Mouse (Mus musculus) liver, embryonic 12.5 days (tissue): ENCODE data around the gene Adam11. TPM values are rescaled to one million over a fixed set of nuclear protein-coding genes. Genes with fewer than 3 reads are reported as not detected.

Experiments used
- ATAC-seq: fragments of 200-750 bp; cut with Nextera tagmentation; 2 replicates; pipeline ENCODE4 v1.8.0; 2017; ENCODE audit warnings: moderate number of reproducible peaks, mild to moderate bottlenecking, moderate library complexity
- H3K27ac ChIP-seq: fragments of 300-500 bp; sonication (generic); 2 replicates; pipeline ENCODE4 v1.5.1; 2016; ENCODE audit warnings: mild to moderate bottlenecking
- H3K27me3 ChIP-seq: fragments of 300-500 bp; sonication (generic); replicated peaks from 2 replicates; pipeline ENCODE4 v1.6.1; 2016; ENCODE audit warnings: mild to moderate bottlenecking, moderate library complexity
- H3K36me3 ChIP-seq: fragments of 300-500 bp; sonication (generic); 2 replicates; pipeline ENCODE4 v1.6.1; 2016; ENCODE audit warnings: mild to moderate bottlenecking, moderate library complexity
- H3K4me1 ChIP-seq: fragments of 300-500 bp; sonication (generic); 2 replicates; pipeline ENCODE4 v1.6.1; 2016
- H3K4me2 ChIP-seq: fragments of 300-500 bp; sonication (generic); 2 replicates; pipeline ENCODE4 v1.6.1; 2016; ENCODE audit warnings: mild to moderate bottlenecking, moderate library complexity
- H3K4me3 ChIP-seq: fragments of 300-500 bp; sonication (generic); 2 replicates; pipeline ENCODE4 v1.5.1; 2016; ENCODE audit warnings: mild to moderate bottlenecking, moderate library complexity
- H3K9ac ChIP-seq: fragments of 300-500 bp; sonication (generic); 2 replicates; pipeline ENCODE4 v1.6.1; 2016; ENCODE audit warnings: mild to moderate bottlenecking, moderate library complexity
- H3K9me3 ChIP-seq: fragments of 300-500 bp; sonication (generic); replicated peaks from 2 replicates; pipeline ENCODE4 v1.6.1; 2016; ENCODE audit warnings: mild to moderate bottlenecking, moderate library complexity
- WGBS: fragments of 180-500 bp; shearing (Covaris S2); methylation state at CpG from one replicate; pipeline ENCODE4 v1.1.7; 2016; ENCODE audit not compliant: insufficient replicate concordance; 5-methylcytosine and 5-hydroxymethylcytosine counted together
- polyA plus RNA-seq: library from polyadenylated mRNA; unstranded; fragments of >200 nt; fragmentation: Nextera tagmentation; extraction: Ambion mirVana; gene quantifications from 2 replicates; pipeline ENCODE4 v1.2.1, GENCODE M21; 2016

Gene Adam11
- polyA plus RNA-seq, 1 experiment from 2014 or later = 0.48 TPM

GRCm38 (mm10) chr11:102772771-102773700, 11.8 kb downstream of the Adam11 start:
- H3K27ac ChIP-seq = no peak overlapping the region
- no peak overlapping the region for H3K4me3 ChIP-seq
- peaks cover 81% of the 10 kb centered on the region for H3K27me3 ChIP-seq
- H3K4me1 ChIP-seq = peaks cover 15% of the 10 kb centered on the region
- H3K4me2 ChIP-seq = no peak overlapping the region
- H3K36me3 ChIP-seq = no peaks in the 10 kb centered on the region
- 66% methylated on average over 18 of the region's 18 CpGs for WGBS
- H3K9ac ChIP-seq = no peak overlapping the region
- ATAC-seq = no peak
- H3K9me3 ChIP-seq = no peaks in the 10 kb centered on the region

DNA sequence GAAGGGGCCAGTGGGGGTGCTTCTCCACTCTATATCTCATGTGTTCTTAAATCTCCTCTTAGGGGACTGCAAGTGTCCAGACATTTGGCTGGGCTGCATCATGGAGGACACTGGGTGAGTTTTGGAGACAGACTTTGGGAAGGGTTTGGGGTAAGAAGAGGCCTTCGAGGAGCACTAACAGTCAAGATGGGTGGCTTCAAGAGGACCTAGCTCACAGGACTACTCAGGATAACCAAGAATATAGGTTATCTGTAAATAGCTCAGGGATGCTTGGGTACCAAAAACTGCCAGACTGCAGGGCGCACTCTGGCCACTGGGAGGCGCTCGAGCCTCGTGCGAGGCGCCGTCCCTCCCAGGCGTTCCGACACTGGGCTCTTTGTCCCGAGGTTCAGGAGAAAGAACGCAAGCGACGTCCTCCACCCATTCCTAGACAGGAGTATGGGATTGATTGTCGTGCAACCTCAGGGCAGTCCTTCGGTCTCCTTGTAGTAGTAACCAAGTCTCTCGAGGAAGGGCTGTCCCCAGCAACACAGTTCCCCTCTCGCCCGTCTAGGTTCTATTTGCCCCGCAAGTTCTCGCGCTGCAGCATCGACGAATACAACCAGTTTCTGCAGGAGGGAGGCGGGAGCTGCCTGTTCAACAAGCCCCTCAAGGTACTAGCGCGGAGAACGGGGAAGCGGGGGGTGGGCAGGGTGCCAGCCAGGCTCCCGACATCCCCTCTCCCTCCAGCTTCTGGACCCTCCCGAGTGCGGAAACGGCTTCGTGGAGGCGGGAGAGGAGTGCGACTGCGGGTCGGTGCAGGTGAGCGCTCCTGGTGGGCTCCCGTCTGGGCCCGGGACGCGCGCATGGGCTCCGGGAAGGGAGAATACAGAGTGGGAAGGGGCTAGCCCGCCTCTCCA, 12.7 kb downstream of the Adam11 start:
- Histone ChIP-seq H3K4me1 (peaks cover 17% of the 10 kb centered on the region), H3K27ac (no peak overlapping the region), H3K9ac (peak overlapping the region; percentile 53; the same call in 1 of the 2 replicates), H3K27me3 (peaks cover 85% of the 10 kb centered on the region), H3K4me2 (peak overlapping the region; percentile 71), H3K36me3 (no peaks in the 10 kb centered on the region), H3K9me3 (no peaks in the 10 kb centered on the region), H3K4me3 (peak overlapping the region; percentile 49)
- ATAC-seq = 0 out of 2 replicates have a peak, but pooled peaks have one; percentile 20
- 2% methylated on average over 46 of the region's 46 CpGs for WGBS

GRCm38 (mm10) chr11:102774621-102775141, 13.4 kb downstream of the Adam11 start:
- Histone ChIP-seq H3K9me3 (no peaks in the 10 kb centered on the region), H3K27me3 (peaks cover 88% of the 10 kb centered on the region), H3K4me3 (peak overlapping the region; percentile 49), H3K4me2 (peak overlapping the region; percentile 71), H3K9ac (peak overlapping the region; percentile 53; the same call in 1 of the 2 replicates), H3K4me1 (peaks cover 21% of the 10 kb centered on the region), H3K36me3 (no peaks in the 10 kb centered on the region), H3K27ac (no peak overlapping the region)
- peak; percentile 58; the same call in 1 of the 2 replicates for ATAC-seq
- WGBS = 5% methylated on average over 25 of the region's 25 CpGs

GRCm38 (mm10) chr11:102777598-102777997, 16.4 kb downstream of the Adam11 start:
- 45% methylated on average over 21 of the region's 21 CpGs for WGBS
- H3K9me3 ChIP-seq = no peaks in the 10 kb centered on the region
- H3K4me1 ChIP-seq = peaks cover 28% of the 10 kb centered on the region
- ATAC-seq = no peak
- no peak overlapping the region for H3K27ac ChIP-seq
- peaks cover 76% of the 10 kb centered on the region for H3K27me3 ChIP-seq
- no peak overlapping the region for H3K4me3 ChIP-seq
- H3K9ac ChIP-seq = no peak overlapping the region
- H3K36me3 ChIP-seq = no peaks in the 10 kb centered on the region
- H3K4me2 ChIP-seq = 0 out of 2 replicates have a peak overlapping the region, but pooled peaks have one; percentile 8

GRCm38 (mm10) chr11:102778165-102778564, 16.9 kb downstream of the Adam11 start:
- no peaks in the 10 kb centered on the region for H3K36me3 ChIP-seq
- H3K4me1 ChIP-seq = peaks cover 28% of the 10 kb centered on the region
- WGBS = 54% methylated on average over 14 of the region's 14 CpGs
- no peaks in the 10 kb centered on the region for H3K9me3 ChIP-seq
- no peak overlapping the region for H3K27ac ChIP-seq
- H3K4me2 ChIP-seq = no peak overlapping the region
- H3K4me3 ChIP-seq = no peak overlapping the region
- no peak overlapping the region for H3K9ac ChIP-seq
- peaks cover 76% of the 10 kb centered on the region for H3K27me3 ChIP-seq
- no peak for ATAC-seq

DNA sequence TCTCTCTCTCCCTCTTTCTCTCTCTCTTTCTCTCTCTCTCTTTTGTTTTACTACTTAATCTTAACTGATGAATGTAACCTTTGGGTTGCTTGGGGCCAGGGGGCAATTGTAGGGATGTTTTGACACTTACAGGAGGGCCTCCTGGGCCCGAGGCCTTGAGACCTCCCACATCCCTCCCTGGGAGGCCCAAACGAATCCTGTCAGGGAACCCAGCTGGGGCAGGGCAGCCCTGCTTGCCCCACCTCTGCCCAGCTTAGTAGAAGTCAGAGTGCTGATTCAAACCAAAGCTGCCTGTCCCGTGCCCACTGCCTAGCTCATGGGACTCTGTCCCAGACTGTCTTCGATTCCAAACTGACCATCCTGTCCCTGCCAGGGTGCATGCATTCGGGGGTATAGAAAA, 17.4 kb downstream of the Adam11 start:
- Histone ChIP-seq H3K36me3 (no peaks in the 10 kb centered on the region), H3K4me1 (peaks cover 28% of the 10 kb centered on the region), H3K9ac (no peak overlapping the region), H3K9me3 (no peaks in the 10 kb centered on the region), H3K27ac (no peak overlapping the region), H3K4me3 (no peak overlapping the region), H3K27me3 (peaks cover 74% of the 10 kb centered on the region), H3K4me2 (no peak overlapping the region)
- ATAC-seq = no peak
- 40% methylated on average over 5 of the region's 5 CpGs for WGBS

GRCm38 (mm10) chr11:102779081-102779638, 17.9 kb downstream of the Adam11 start:
- WGBS = 63% methylated on average over 8 of the region's 8 CpGs
- ATAC-seq = no peak
- Histone ChIP-seq H3K4me3 (no peak overlapping the region), H3K9me3 (no peaks in the 10 kb centered on the region), H3K4me1 (peaks cover 26% of the 10 kb centered on the region), H3K9ac (no peak overlapping the region), H3K4me2 (no peak overlapping the region), H3K36me3 (no peaks in the 10 kb centered on the region), H3K27ac (no peak overlapping the region), H3K27me3 (peaks cover 73% of the 10 kb centered on the region)

DNA sequence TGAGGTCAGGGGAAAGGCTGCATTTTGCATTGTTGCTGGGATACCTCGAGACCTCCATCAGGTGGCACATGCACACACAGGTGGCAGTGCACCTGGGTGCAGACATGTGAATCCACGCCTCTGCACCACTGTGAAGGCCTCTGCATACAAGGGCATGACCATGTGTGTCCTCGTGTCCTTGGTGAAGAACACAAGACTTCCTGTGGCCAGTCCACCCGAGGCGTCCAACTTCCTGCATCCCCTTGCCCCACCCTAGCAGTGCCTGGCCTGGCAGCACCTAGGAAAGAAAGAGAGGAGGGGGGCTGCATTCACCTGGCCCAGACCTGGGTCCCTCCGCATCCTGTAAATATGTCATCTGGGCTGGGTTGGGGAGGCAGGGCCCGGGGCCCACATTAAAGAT, 18.6 kb downstream of the Adam11 start:
- Histone ChIP-seq H3K9me3 (no peaks in the 10 kb centered on the region), H3K36me3 (no peaks in the 10 kb centered on the region), H3K27me3 (peaks cover 70% of the 10 kb centered on the region), H3K4me3 (no peak overlapping the region), H3K4me2 (no peak overlapping the region), H3K9ac (no peak overlapping the region), H3K4me1 (peaks cover 19% of the 10 kb centered on the region; the same call in 1 of the 2 replicates), H3K27ac (no peak overlapping the region)
- 51% methylated on average over 7 of the region's 7 CpGs for WGBS
- no peak for ATAC-seq

DNA sequence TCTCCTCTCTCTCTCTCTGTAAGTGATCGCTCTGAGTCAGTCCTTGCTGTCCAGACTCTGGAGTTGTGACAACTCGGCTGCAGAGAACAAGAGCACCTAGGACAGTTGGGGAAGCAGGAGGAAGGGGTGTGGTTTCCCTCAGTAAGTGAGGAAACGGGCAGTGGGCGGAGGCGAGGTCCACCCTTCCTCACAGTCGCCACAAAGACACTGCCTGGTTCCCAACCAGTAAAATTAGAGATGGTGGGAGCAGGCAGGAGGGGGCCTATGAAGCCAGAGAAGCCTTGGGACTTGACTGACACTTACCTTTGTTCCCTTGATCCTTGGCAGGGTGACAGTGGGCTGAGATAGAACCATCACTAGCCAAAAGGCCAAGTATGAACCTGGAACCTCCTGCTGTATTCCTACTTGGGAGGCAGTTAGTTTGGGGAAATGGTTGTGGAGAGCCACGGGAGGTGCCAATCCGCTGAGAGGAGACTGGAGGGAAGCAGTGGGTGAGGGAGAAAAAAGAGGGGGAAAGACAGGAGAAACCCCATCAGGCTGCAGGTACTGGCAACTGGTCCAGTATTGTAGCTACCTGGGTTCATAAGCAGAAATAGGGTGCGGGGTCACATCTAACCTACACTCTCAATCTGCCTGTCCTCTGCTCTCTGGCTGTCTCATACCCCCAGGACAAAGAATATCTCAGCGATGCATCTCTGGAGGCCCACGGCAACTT, 19.2 kb downstream of the Adam11 start:
- Histone ChIP-seq H3K9ac (no peak overlapping the region), H3K4me3 (no peak overlapping the region), H3K4me2 (no peak overlapping the region), H3K9me3 (no peaks in the 10 kb centered on the region), H3K27ac (no peak overlapping the region), H3K36me3 (no peaks in the 10 kb centered on the region), H3K27me3 (peaks cover 69% of the 10 kb centered on the region), H3K4me1 (peaks cover 18% of the 10 kb centered on the region; the same call in 1 of the 2 replicates)
- WGBS = 22% methylated on average over 11 of the region's 11 CpGs
- ATAC-seq = no peak

DNA sequence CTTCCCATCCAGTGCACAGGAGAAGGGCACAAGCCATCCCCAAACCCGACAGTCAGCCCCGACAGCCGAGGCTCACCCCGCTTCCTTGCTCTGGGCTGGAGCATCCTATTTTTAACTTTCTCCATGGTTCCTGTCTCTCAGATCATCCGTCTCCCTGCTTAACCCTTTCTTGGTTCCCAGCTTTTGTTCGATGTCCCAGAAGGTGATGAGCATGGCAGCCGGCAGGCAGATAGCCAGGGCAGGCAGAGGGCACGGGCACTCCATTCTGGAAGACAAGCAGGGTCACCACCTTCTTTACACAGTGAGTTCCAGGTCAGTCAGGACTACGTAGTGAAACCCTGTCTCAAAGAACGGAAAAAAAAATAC, 19.7 kb downstream of the Adam11 start:
- Histone ChIP-seq H3K4me2 (no peak overlapping the region), H3K4me3 (no peak overlapping the region), H3K9me3 (no peaks in the 10 kb centered on the region), H3K36me3 (no peaks in the 10 kb centered on the region), H3K27me3 (peaks cover 66% of the 10 kb centered on the region), H3K9ac (no peak overlapping the region), H3K27ac (no peak overlapping the region), H3K4me1 (peaks cover 18% of the 10 kb centered on the region; the same call in 1 of the 2 replicates)
- ATAC-seq = no peak
- 45% methylated on average over 10 of the region's 10 CpGs for WGBS

DNA sequence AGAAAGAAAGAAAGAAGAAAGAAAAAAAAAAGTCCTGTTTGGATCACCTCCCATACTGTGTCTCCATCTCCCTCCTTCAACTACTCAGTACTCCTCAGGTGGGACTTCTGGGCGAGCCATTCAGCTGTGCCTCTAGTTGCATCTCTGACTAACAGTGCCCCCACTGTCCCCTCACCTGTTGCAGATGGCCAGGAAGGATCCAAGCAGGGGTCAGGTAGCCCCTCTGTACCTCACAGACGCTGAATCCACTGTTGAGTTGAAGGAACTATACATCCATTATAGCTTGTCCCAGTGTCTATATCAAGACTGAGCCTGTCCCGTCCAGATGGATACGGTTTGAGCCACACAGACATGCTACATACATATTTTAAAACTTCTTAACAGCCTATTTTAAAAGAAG, 20.3 kb downstream of the Adam11 start:
- Histone ChIP-seq H3K9me3 (no peaks in the 10 kb centered on the region), H3K4me3 (no peak overlapping the region), H3K36me3 (no peaks in the 10 kb centered on the region), H3K4me2 (no peak overlapping the region), H3K4me1 (peaks cover 18% of the 10 kb centered on the region; the same call in 1 of the 2 replicates), H3K27me3 (peaks cover 60% of the 10 kb centered on the region), H3K9ac (no peak overlapping the region), H3K27ac (no peak overlapping the region)
- WGBS = 62% methylated on average over 4 of the region's 4 CpGs
- no peak for ATAC-seq
